9 mouse cellular contexts compared by ENCODE assay signal in genomic region chr5:137569665-137570064, GRCm38 (mm10). TPM values are rescaled to one million over a fixed set of nuclear protein-coding genes. Genes with fewer than 3 reads are reported as not detected.
A peak's percentile ranks its signal among the peaks of the same experiment; 100 is the strongest.
DNase-seq lines count a peak whose midpoint lies in the region; ATAC-seq lines count a peak whose summit lies in the region.
"Had no signal": no experiment of that assay in that cellular context is flagged by ENCODE, and none has a peak within 500 bp of the region (broad histone marks: within the 10 kb centered on the region; RNA-seq: fewer than 3 reads in every experiment).

Gene Tfr2, plus strand, starts transcription at chr5:137569840.

- no peaks in the 10 kb centered on the region for H3K9me3 ChIP-seq in limb, embryonic 13.5 days
- no peaks in the 10 kb centered on the region for H3K9me3 ChIP-seq in neural tube, embryonic 15.5 days (replicated peaks)
- H3K9me3 ChIP-seq: hindbrain, embryonic 15.5 days had no signal

- DNase-seq in urinary bladder, postnatal 25 days (ENCODE audit: low spot score): peak; percentile 33
- no peak for DNase-seq in urinary bladder, postnatal 4 days (ENCODE audit: low spot score in 2 of 2)
- DNase-seq in c-Kit-positive CD71-positive TER-119-negative erythroid progenitor cells, embryonic 14.5 days (ENCODE audit: low read depth): peak; percentile 83
- DNase-seq in heart, postnatal 36 days: peak; percentile 37 to 51
- peak; percentile 36 for DNase-seq in ovary, postnatal 14 days (ENCODE audit: low spot score)
- no peak for DNase-seq in cerebellum, postnatal 25 days

- no peak within 1 kb of the TSS for H3K27ac ChIP-seq in limb, embryonic 13.5 days
- no peak within 1 kb of the TSS for H3K27ac ChIP-seq in neural tube, embryonic 15.5 days (replicated peaks)
- H3K27ac ChIP-seq: hindbrain, embryonic 15.5 days had no signal

- no peak within 1 kb of the TSS for H3K4me3 ChIP-seq in limb, embryonic 13.5 days
- no peak within 1 kb of the TSS for H3K4me3 ChIP-seq in neural tube, embryonic 15.5 days (replicated peaks)
- H3K4me3 ChIP-seq: hindbrain, embryonic 15.5 days had no signal

- 0 out of 2 replicates have a peak within 1 kb of the TSS, but pooled peaks have one; percentile 11 for H3K4me2 ChIP-seq in limb, embryonic 13.5 days (replicated peaks)
- no peak within 1 kb of the TSS for H3K4me2 ChIP-seq in neural tube, embryonic 15.5 days
- H3K4me2 ChIP-seq: hindbrain, embryonic 15.5 days had no signal

- H3K36me3 ChIP-seq in limb, embryonic 13.5 days: no peaks in the 10 kb centered on the region
- H3K36me3 ChIP-seq in neural tube, embryonic 15.5 days: peaks cover 16% of the 10 kb centered on the region

- H3K9ac ChIP-seq in limb, embryonic 13.5 days: no peak within 1 kb of the TSS
- no peak within 1 kb of the TSS for H3K9ac ChIP-seq in neural tube, embryonic 15.5 days (replicated peaks)
- H3K9ac ChIP-seq: hindbrain, embryonic 15.5 days had no signal

- ATAC-seq in limb, embryonic 13.5 days (ENCODE audit: low FRiP score, low read depth): peak; percentile 11; the same call in 1 of the 2 replicates
- ATAC-seq in neural tube, embryonic 15.5 days (ENCODE audit: low FRiP score): no peak

- peaks cover 16% of the 10 kb centered on the region for H3K27me3 ChIP-seq in limb, embryonic 13.5 days
- H3K27me3 ChIP-seq in neural tube, embryonic 15.5 days (replicated peaks): 0 out of 2 replicates have a peak, but pooled peaks cover 3% of the 10 kb centered on the region
- H3K27me3 ChIP-seq: hindbrain, embryonic 15.5 days had no signal

- WGBS in limb, embryonic 13.5 days: 31% methylated on average over 9 of the region's 9 CpGs
- WGBS in neural tube, embryonic 15.5 days: 28% methylated on average over 9 of the region's 9 CpGs

- intact Hi-C loops in heart, postnatal 36 days (cut with DNase I): no loop called here

- H3K4me1 ChIP-seq in limb, embryonic 13.5 days: no peaks in the 10 kb centered on the region
- H3K4me1 ChIP-seq in neural tube, embryonic 15.5 days: peaks cover 7% of the 10 kb centered on the region; the same call in 1 of the 2 replicates

RNA-seq across cellular contexts. Expression of gene Tfr2, which starts in this region (rescaled TPM):
- total RNA-seq in heart, postnatal 36 days (2021): not detected
- 0.32 and 0.38 TPM in 2 replicates for polyA plus RNA-seq in limb, embryonic 13.5 days (2015; fragmentation: Nextera tagmentation; extraction: Ambion mirVana)
- polyA plus RNA-seq in neural tube, embryonic 15.5 days (2015; fragmentation: Nextera tagmentation; extraction: Ambion mirVana): 4.2 and 5.3 TPM in 2 replicates

Comparison
In these comparisons a context has a peak if more than half of its experiments do, and no peak if none do; other contexts are left out.
1. DNase-seq: peak in urinary bladder, postnatal 25 days (single experiment), c-Kit-positive CD71-positive TER-119-negative erythroid progenitor cells, embryonic 14.5 days (single experiment) and ovary, postnatal 14 days (single experiment); none in urinary bladder, postnatal 4 days (0 of 2) and cerebellum, postnatal 25 days (0 of 2).
2. Peak in DNase-seq in heart, postnatal 36 days; RNA of the gene not detected or under 1 TPM.
3. Peak in ATAC-seq and H3K4me2 ChIP-seq in limb, embryonic 13.5 days; RNA of the gene not detected or under 1 TPM.